Mouse (Mus musculus) left cerebral cortex, adult 18-20 months (tissue): ENCODE results near the gene Catsper3. TPM values are rescaled to one million over a fixed set of nuclear protein-coding genes. Genes with fewer than 3 reads are reported as not detected.

Source experiments
- DNase-seq, 2 experiments: peaks; one replicate each; pipeline ENCODE4 v3.0.0; 2021 to 2022; ENCODE audit warnings: low spot score in 2 of 2, mixed read lengths in 1 of 2
- total RNA-seq, 2 experiments: library from RNA; stranded (reverse); gene quantifications; 2 replicates each; pipeline ENCODE4 v1.2.3; 2021

The Catsper3 gene
- total RNA-seq, 2 experiments from 2014 or later = 0.37 TPM; not detected in 1

GRCm38 (mm10) chr13:55826796-55827678 is 42.7 kb downstream of the Catsper3 start:
- no peak for DNase-seq

GRCm38 (mm10) chr13:55827679-55828140 is 43.3 kb downstream of the Catsper3 start:
- DNase-seq = no peak

GRCm38 (mm10) chr13:55828141-55829017 is 44.0 kb downstream of the Catsper3 start:
- DNase-seq = no peak

GRCm38 (mm10) chr13:55829018-55829655 is 44.8 kb downstream of the Catsper3 start:
- no peak for DNase-seq

- no peak for DNase-seq
Measured at GRCm38 (mm10) chr13:55830081-55830832, 45.9 kb downstream of the Catsper3 start.

GRCm38 (mm10) chr13:55830833-55831721 is 46.7 kb downstream of the Catsper3 start:
- DNase-seq = no peak

- no peak for DNase-seq
Measured at GRCm38 (mm10) chr13:55831722-55832160, 47.4 kb downstream of the Catsper3 start.

- no peak for DNase-seq
Measured at GRCm38 (mm10) chr13:55832602-55833001, 48.2 kb downstream of the Catsper3 start.

GRCm38 (mm10) chr13:55833921-55834320 is 49.6 kb downstream of the Catsper3 start:
- DNase-seq = no peak

- no peak for DNase-seq
Measured at GRCm38 (mm10) chr13:55834667-55835066, 50.3 kb downstream of the Catsper3 start.

GRCm38 (mm10) chr13:55835548-55836097 is 51.3 kb downstream of the Catsper3 start:
- no peak for DNase-seq

- no peak for DNase-seq
Measured at GRCm38 (mm10) chr13:55836142-55836625, 51.8 kb downstream of the Catsper3 start, which contains the start of gene Pitx1. Gene Pitx1 (minus strand): TSS chr13:55836192.

- DNase-seq = no peak
Measured at GRCm38 (mm10) chr13:55836786-55837780, 52.7 kb downstream of the Catsper3 start.

- DNase-seq = no peak
Measured at GRCm38 (mm10) chr13:55840223-55840622, 55.9 kb downstream of the Catsper3 start.

- DNase-seq = no peak
Measured at GRCm38 (mm10) chr13:55843700-55844099, 59.3 kb downstream of the Catsper3 start.

- DNase-seq = no peak
Measured at GRCm38 (mm10) chr13:55847805-55848204, 63.4 kb downstream of the Catsper3 start.

GRCm38 (mm10) chr13:55848604-55849190 is 64.3 kb downstream of the Catsper3 start:
- no peak for DNase-seq
